Mouse (Mus musculus): ENCODE data around the gene Gm9513. TPM values are rescaled to one million over a fixed set of nuclear protein-coding genes. Genes with fewer than 3 reads are reported as not detected.

Gm9513 gene
- not detected for polyA plus RNA-seq (2014; fragmentation: Illumina TruSeq; extraction: RNeasy Lipid Tissue Mini Kit (QIAGEN cat#74804); ENCODE audit: low read depth, low replicate concordance)

DNA sequence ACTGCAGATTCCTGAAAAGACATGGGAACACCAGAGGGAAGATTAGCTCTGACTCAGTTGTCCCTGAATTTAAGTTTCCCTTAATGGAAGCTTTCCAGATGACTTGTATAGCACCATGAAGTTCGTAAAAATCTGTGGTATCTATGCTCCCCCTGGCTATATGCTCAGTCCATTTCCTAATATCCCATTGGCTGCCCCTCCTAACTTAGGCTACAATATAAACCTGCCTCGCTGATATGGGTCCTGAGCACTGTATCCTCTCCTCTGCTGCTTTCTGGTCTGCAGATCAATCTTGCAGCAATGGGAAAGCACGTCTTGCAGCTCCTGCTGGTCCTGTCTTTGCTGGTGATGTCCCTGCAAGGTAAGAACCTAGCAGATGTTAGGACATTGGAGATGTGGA is at the start of gene Gm9513:
TSS of gene Gm9513 (plus strand) at position 301 of the 400 bp plus-strand sequence.

DNA sequence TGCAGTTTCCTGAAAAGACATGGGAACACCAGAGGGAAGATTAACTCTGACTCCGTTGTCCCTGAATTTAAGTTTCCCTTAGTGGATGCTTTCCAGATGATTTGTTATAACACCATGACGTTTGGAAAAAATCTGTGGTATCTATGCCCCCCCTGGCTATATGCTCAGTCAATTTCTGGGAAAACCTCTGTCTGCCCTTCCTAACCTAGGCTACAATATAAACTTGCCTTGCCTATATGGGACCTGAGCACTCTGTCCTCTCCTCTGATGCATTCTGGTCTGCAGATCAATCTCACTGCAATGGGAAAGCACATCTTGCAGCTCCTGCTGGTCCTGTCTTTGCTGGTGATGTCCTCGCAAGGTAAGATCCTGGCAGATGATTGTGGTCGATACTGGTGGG is 43.9 kb upstream of the Gm9513 start, which contains the start of gene Gm7257:
TSS of gene Gm7257 (plus strand) at position 301 of the 400 bp plus-strand sequence.

Other genes with a start within 250 kb of the Gm9513 start
- not detected for gene Gm7257, start 43.8 kb upstream of the Gm9513 start, polyA plus RNA-seq (2014; fragmentation: Illumina TruSeq; extraction: RNeasy Lipid Tissue Mini Kit (QIAGEN cat#74804); ENCODE audit: low read depth, low replicate concordance)
- not detected for gene Gm5615, start 66.3 kb downstream of the Gm9513 start, polyA plus RNA-seq (2014; fragmentation: Illumina TruSeq; extraction: RNeasy Lipid Tissue Mini Kit (QIAGEN cat#74804); ENCODE audit: low read depth, low replicate concordance)
- gene Gm17689, start 107.0 kb downstream of the Gm9513 start, polyA plus RNA-seq (2014; fragmentation: Illumina TruSeq; extraction: RNeasy Lipid Tissue Mini Kit (QIAGEN cat#74804); ENCODE audit: low read depth, low replicate concordance), result not detected
- gene A630095E13Rik, start 167.7 kb downstream of the Gm9513 start, polyA plus RNA-seq (2014; fragmentation: Illumina TruSeq; extraction: RNeasy Lipid Tissue Mini Kit (QIAGEN cat#74804); ENCODE audit: low read depth, low replicate concordance), result not detected
- gene Acrv1, start 217.6 kb downstream of the Gm9513 start, polyA plus RNA-seq (2014; fragmentation: Illumina TruSeq; extraction: RNeasy Lipid Tissue Mini Kit (QIAGEN cat#74804); ENCODE audit: low read depth, low replicate concordance), result not detected

All from kidney, adult 10 weeks (tissue).